Mouse (Mus musculus) heart, embryonic 13.5 days (tissue): ENCODE data around the gene Shmt2. TPM values are rescaled to one million over a fixed set of nuclear protein-coding genes. Genes with fewer than 3 reads are reported as not detected.

Source experiments
- ATAC-seq: fragments of 200-750 bp; cut with Nextera tagmentation; 2 replicates; pipeline ENCODE4 v1.8.0; 2017; ENCODE audit warnings: moderate TSS enrichment; ENCODE audit not compliant: insufficient number of reproducible peaks, low FRiP score, low TSS enrichment; ENCODE audit errors: extremely low read depth
- H3K27ac ChIP-seq: fragments of 300-500 bp; sonication (generic); replicated peaks from 2 replicates; pipeline ENCODE4 v1.5.1; 2015; ENCODE audit warnings: moderate library complexity, mild to moderate bottlenecking, inconsistent platforms
- H3K27me3 ChIP-seq: fragments of 300-500 bp; sonication (generic); replicated peaks from 2 replicates; pipeline ENCODE4 v1.6.1; 2015; ENCODE audit warnings: mild to moderate bottlenecking, inconsistent platforms
- H3K36me3 ChIP-seq: fragments of 300-500 bp; sonication (generic); 2 replicates; pipeline ENCODE4 v1.6.1; 2015; ENCODE audit warnings: mild to moderate bottlenecking, inconsistent platforms
- H3K4me1 ChIP-seq: fragments of 300-500 bp; sonication (generic); 2 replicates; pipeline ENCODE4 v1.6.1; 2015; ENCODE audit warnings: inconsistent platforms
- H3K4me2 ChIP-seq: fragments of 300-500 bp; sonication (generic); 2 replicates; pipeline ENCODE4 v1.6.1; 2015; ENCODE audit warnings: inconsistent platforms, mild to moderate bottlenecking, moderate library complexity
- H3K4me3 ChIP-seq: fragments of 300-500 bp; sonication (generic); 2 replicates; pipeline ENCODE4 v1.5.1; 2015; ENCODE audit warnings: moderate library complexity, mild to moderate bottlenecking, inconsistent platforms
- H3K9ac ChIP-seq: fragments of 300-500 bp; sonication (generic); 2 replicates; pipeline ENCODE4 v1.6.1; 2015; ENCODE audit warnings: inconsistent platforms, mild to moderate bottlenecking, moderate library complexity
- H3K9me3 ChIP-seq: fragments of 300-500 bp; sonication (generic); 2 replicates; pipeline ENCODE4 v1.6.1; 2016; ENCODE audit warnings: inconsistent platforms
- WGBS: fragments of 180-500 bp; shearing (Covaris S2); methylation state at CpG from one replicate; pipeline ENCODE4 v1.1.7; 2015; ENCODE audit warnings: mixed read lengths; 5-methylcytosine and 5-hydroxymethylcytosine counted together
- polyA plus RNA-seq: library from polyadenylated mRNA; unstranded; fragments of >200 nt; fragmentation: Nextera tagmentation; extraction: Ambion mirVana; gene quantifications from 2 replicates; pipeline ENCODE4 v1.2.1, GENCODE M21; 2015

Gene Shmt2
- polyA plus RNA-seq, 1 experiment from 2014 or later, result 78.3 TPM

GRCm38 (mm10) chr10:127516576-127517260, 5.5 kb downstream of the Shmt2 start:
- H3K4me1 ChIP-seq, result peaks cover 70% of the 10 kb centered on the region
- WGBS, result 12% methylated on average over 30 of the region's 30 CpGs
- no peaks in the 10 kb centered on the region for H3K9me3 ChIP-seq
- ATAC-seq, result no peak; the same call in 1 of the 2 replicates
- peak overlapping the region; percentile 42; the same call in 1 of the 2 replicates for H3K27ac ChIP-seq
- peaks cover 37% of the 10 kb centered on the region for H3K36me3 ChIP-seq
- H3K4me3 ChIP-seq, result peak overlapping the region; percentile 29
- peak overlapping the region; percentile 77 for H3K9ac ChIP-seq
- peaks cover 62% of the 10 kb centered on the region for H3K27me3 ChIP-seq
- peak overlapping the region; percentile 57 for H3K4me2 ChIP-seq

- H3K36me3 ChIP-seq, result peaks cover 37% of the 10 kb centered on the region
- peaks cover 69% of the 10 kb centered on the region for H3K27me3 ChIP-seq
- ATAC-seq, result no peak
- peaks cover 69% of the 10 kb centered on the region for H3K4me1 ChIP-seq
- peak overlapping the region; percentile 42; the same call in 1 of the 2 replicates for H3K27ac ChIP-seq
- H3K9me3 ChIP-seq, result no peaks in the 10 kb centered on the region
- peak overlapping the region; percentile 57 for H3K4me2 ChIP-seq
- H3K4me3 ChIP-seq, result peak overlapping the region; percentile 29
- peak overlapping the region; percentile 77 for H3K9ac ChIP-seq
- WGBS, result 26% methylated on average over 8 of the region's 8 CpGs
Observed at GRCm38 (mm10) chr10:127515983-127516459, 6.2 kb downstream of the Shmt2 start.

- 35% methylated on average over 9 of the region's 9 CpGs for WGBS
- peak overlapping the region; percentile 57 for H3K4me2 ChIP-seq
- peaks cover 75% of the 10 kb centered on the region for H3K27me3 ChIP-seq
- no peak for ATAC-seq
- peak overlapping the region; percentile 29 for H3K4me3 ChIP-seq
- no peaks in the 10 kb centered on the region for H3K9me3 ChIP-seq
- H3K36me3 ChIP-seq, result peaks cover 34% of the 10 kb centered on the region
- H3K9ac ChIP-seq, result peak overlapping the region; percentile 44
- H3K27ac ChIP-seq, result peak overlapping the region; percentile 42; the same call in 1 of the 2 replicates
- peaks cover 67% of the 10 kb centered on the region for H3K4me1 ChIP-seq
Observed at GRCm38 (mm10) chr10:127515271-127515982, 6.8 kb downstream of the Shmt2 start.

- Histone ChIP-seq H3K27me3 (peaks cover 81% of the 10 kb centered on the region), H3K4me1 (peaks cover 66% of the 10 kb centered on the region), H3K9ac (peak within 1 kb of the TSS; percentile 77), H3K4me3 (peak within 1 kb of the TSS; percentile 43), H3K9me3 (no peaks in the 10 kb centered on the region), H3K27ac (peak within 1 kb of the TSS; percentile 42; the same call in 1 of the 2 replicates), H3K4me2 (peak within 1 kb of the TSS; percentile 93), H3K36me3 (peaks cover 28% of the 10 kb centered on the region)
- ATAC-seq, result no peak
- WGBS, result 13% methylated on average over 6 of the region's 6 CpGs
Observed at GRCm38 (mm10) chr10:127514764-127515163, 7.5 kb downstream of the Shmt2 start, which contains the start of gene Ndufa4l2. TSS of gene Ndufa4l2 (plus strand) at chr10:127514967.

DNA sequence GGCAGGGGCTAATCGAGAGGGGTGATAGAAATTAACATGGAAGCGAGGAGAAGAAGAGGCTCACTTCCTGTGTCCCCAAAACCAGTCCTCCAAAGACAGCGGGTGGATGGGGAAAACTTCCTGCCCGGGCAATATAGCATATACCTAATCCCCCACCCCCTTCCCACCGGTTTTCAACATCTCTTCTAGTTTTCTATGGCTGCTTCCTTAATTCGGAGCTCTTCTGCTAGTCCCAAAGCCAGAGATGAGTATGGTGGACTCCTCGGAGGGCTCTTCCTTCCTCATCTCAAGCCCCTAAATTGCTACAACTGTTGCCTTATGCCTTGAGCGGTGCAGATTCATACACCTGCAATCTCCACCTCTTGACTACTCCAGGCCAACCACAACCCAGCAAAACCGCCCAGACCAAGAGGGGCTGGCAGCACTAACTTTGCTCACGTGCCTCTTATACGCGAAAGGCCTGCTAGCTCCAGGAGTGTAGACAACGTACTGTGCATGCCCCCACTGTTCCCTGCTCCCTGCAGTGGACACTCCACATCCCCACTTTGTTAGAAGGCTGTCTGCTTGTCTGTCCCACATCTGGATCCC, 8.0 kb downstream of the Shmt2 start:
- Histone ChIP-seq H3K9me3 (no peaks in the 10 kb centered on the region), H3K27ac (no peak overlapping the region), H3K4me2 (peak overlapping the region; percentile 93), H3K36me3 (peaks cover 22% of the 10 kb centered on the region), H3K4me1 (peaks cover 71% of the 10 kb centered on the region), H3K4me3 (peak overlapping the region; percentile 43), H3K27me3 (peaks cover 87% of the 10 kb centered on the region), H3K9ac (no peak overlapping the region; the same call in 1 of the 2 replicates)
- WGBS, result 10% methylated on average over 13 of the region's 13 CpGs
- ATAC-seq, result no peak

DNA sequence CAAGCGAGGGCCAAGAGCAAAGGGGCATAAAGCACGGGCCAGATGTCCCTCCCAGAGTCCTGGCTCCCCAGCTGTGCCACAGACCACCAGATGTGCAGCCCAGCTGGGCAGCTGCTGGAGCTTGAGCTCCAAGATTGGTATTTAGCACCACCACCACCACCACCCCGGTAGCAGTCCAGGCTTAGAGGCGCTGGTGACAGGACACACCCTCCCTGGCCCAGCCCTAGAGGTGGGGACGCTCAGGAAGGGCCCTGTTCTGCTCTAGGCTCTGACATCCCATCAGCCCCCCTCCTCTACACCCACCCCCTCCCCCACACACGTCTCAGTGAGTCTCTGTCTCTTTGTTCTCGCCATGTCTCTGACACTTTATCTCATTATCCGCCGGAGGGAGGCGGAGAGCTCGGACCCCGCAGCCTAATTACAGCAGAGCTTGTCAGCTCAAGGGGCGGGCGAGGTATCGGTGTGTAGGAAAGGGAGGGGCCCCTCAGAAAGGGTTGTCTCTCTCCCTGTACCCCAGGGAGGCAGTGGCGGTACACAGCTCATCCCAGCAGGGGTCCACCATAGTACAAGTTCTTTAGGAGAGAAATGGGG, 8.6 kb downstream of the Shmt2 start:
- WGBS, result 1% methylated on average over 16 of the region's 16 CpGs
- Histone ChIP-seq H3K36me3 (peaks cover 16% of the 10 kb centered on the region), H3K27ac (no peak overlapping the region), H3K9me3 (no peaks in the 10 kb centered on the region), H3K4me3 (peak overlapping the region; percentile 43), H3K9ac (peak overlapping the region; percentile 77), H3K4me2 (peak overlapping the region; percentile 93), H3K4me1 (peaks cover 77% of the 10 kb centered on the region), H3K27me3 (peaks cover 93% of the 10 kb centered on the region)
- 0 out of 2 replicates have a peak, but pooled peaks have one; percentile 3 for ATAC-seq

DNA sequence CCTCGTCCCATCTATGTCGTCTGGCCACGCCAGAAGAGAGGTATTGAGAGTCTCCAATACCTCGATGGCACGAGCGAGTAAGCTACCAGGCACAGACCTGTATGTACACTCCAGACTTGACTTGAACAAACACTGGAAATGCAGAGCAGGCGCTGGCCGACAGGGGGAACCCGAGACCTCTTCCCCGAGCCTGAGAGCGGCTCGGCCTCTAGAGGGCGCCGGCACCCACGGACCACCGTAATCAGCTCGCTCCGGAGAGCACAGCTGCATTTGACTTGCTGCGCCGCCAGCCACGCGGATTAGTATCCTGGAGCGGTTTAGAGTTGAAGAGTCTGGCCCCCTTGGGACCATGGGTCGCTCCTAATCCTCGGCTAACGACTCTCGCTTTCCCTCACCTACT, 9.4 kb downstream of the Shmt2 start:
- peaks cover 84% of the 10 kb centered on the region for H3K4me1 ChIP-seq
- WGBS, result under 1% methylated on average over 27 of the region's 27 CpGs

DNA sequence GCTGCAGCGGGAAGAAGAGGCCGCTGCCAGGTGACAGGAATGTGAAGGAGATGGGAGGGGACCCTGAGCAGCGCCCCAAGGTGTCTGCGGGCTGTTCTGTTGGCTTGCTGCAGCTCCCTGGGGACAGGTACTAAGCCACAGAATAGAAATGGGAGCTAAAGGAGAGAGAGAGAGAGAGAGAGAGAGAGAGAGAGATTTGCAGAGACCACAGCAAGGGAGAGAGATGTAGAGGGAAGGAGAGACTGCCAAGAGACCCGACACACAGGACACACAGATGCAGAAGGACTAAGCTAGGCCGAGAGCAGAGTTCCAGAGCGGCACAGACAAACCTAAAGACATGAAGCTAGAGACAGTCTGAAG, 10.0 kb downstream of the Shmt2 start:
- Histone ChIP-seq H3K4me1 (peaks cover 84% of the 10 kb centered on the region), H3K36me3 (peaks cover 3% of the 10 kb centered on the region), H3K27ac (no peak overlapping the region), H3K4me2 (peak overlapping the region; percentile 93), H3K9me3 (no peaks in the 10 kb centered on the region), H3K9ac (peak overlapping the region; percentile 80), H3K4me3 (peak overlapping the region; percentile 53), H3K27me3 (peaks cover 94% of the 10 kb centered on the region)
- WGBS, result 3% methylated on average over 7 of the region's 7 CpGs
- ATAC-seq, result no peak

More for the DNA sequence above, 9.4 kb downstream of the Shmt2 start:
- ATAC-seq, result peak; percentile 37; the same call in 1 of the 2 replicates
- H3K27me3 ChIP-seq, result peaks cover 94% of the 10 kb centered on the region
- no peak overlapping the region for H3K27ac ChIP-seq
- peaks cover 8% of the 10 kb centered on the region for H3K36me3 ChIP-seq
- no peaks in the 10 kb centered on the region for H3K9me3 ChIP-seq
- H3K4me3 ChIP-seq, result peak overlapping the region; percentile 53
- peak overlapping the region; percentile 93 for H3K4me2 ChIP-seq
- H3K9ac ChIP-seq, result peak overlapping the region; percentile 80

GRCm38 (mm10) chr10:127511634-127512306, 10.5 kb downstream of the Shmt2 start:
- H3K4me2 ChIP-seq, result peak overlapping the region; percentile 93
- ATAC-seq, result no peak
- H3K9me3 ChIP-seq, result no peaks in the 10 kb centered on the region
- H3K27me3 ChIP-seq, result peaks cover 95% of the 10 kb centered on the region
- WGBS, result under 1% methylated on average over 45 of the region's 46 CpGs
- peaks cover 79% of the 10 kb centered on the region for H3K4me1 ChIP-seq
- H3K36me3 ChIP-seq, result 0 out of 2 replicates have a peak, but pooled peaks cover 1% of the 10 kb centered on the region
- H3K27ac ChIP-seq, result no peak overlapping the region
- H3K4me3 ChIP-seq, result peak overlapping the region; percentile 53
- H3K9ac ChIP-seq, result peak overlapping the region; percentile 80

DNA sequence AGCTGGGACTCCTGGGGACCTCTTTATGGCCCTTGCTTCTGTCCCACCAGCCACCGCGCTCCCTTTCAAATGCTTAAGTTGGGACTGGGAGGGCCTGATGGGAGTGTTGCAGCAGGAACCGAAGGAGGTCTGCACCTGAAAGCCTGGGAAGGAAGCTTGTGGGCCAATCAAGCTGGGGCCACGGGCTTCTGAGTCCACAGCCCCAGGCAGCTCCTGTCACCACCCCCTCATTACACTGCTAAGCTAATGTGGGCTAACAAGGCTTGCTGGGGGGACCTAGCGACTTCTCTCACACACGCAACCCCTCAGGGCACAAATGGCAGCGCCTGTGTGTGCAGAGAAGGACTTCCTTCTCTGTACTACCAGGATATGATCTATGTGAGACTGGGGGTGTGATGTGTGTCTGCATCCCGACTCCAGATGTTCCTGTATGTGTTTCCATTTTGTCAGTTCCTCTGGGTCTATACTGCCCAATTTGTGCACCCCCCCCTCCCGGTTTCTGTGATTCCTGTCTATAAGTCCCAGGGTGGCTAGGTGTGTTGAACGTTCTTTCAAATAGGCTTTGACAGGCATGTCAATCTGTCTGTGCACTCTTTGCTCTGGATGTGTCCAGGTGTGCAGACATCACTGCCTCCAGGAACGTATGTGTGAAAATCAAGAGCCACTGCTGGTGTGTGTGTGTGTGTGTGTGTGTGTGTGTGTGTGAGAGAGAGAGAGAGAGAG, 11.2 kb downstream of the Shmt2 start:
- Histone ChIP-seq H3K9me3 (no peaks in the 10 kb centered on the region), H3K4me1 (peaks cover 72% of the 10 kb centered on the region), H3K27me3 (peaks cover 98% of the 10 kb centered on the region), H3K9ac (peak overlapping the region; percentile 80), H3K4me2 (peak overlapping the region; percentile 93), H3K36me3 (peaks cover 5% of the 10 kb centered on the region; the same call in 1 of the 2 replicates), H3K27ac (no peak overlapping the region), H3K4me3 (peak overlapping the region; percentile 53)
- no peak for ATAC-seq
- WGBS, result 7% methylated on average over 11 of the region's 11 CpGs
